Mouse (Mus musculus) small intestine, adult 2 months (tissue): ENCODE results near the gene Ints5.

Experiments used
- CTCF ChIP-seq: fragments of 200-500 bp; IDR thresholded peaks from 2 replicates; pipeline ENCODE4 v1.5.1; 2012; ENCODE audit warnings: low read depth, mild to moderate bottlenecking, control low read depth, inconsistent platforms, low read length, moderate library complexity, mixed read lengths; ENCODE audit not compliant: insufficient replicate concordance, insufficient read length; ENCODE audit errors: extremely low read depth
- POLR2A ChIP-seq: fragments of 200-500 bp; IDR thresholded peaks from 2 replicates; pipeline ENCODE4 v1.6.1; 2012; ENCODE audit warnings: low read depth, mild to moderate bottlenecking, control low read depth, inconsistent platforms, low read length, moderate library complexity

- TF ChIP-seq CTCF (no peak), POLR2A (no peak)
These were observed 22.0 kb upstream of the Ints5 start for GRCm38 (mm10) chr19:8870838-8871237.
